Mouse (Mus musculus) T-helper 17 cell (primary cell): Measurements from ENCODE around the gene Nat9.

Experiments
- in situ Hi-C, 2 experiments: fragments of 300-600 bp; cut with MboI, MseI; formaldehyde crosslinking; loops; 1 replicate in 1 of 2; 2 replicates in 1 of 2; pipeline ENCODE4 v1.15.1; 2025; ENCODE audit warnings: high pct_unique_total_duplicates in 2 of 2

Nat9 gene

GRCm38 (mm10) chr11:115160016-115160797 is 27.5 kb downstream of the Nat9 start:
- in situ Hi-C loops, result loop anchor here (5.0 to 10.0 kb wide), 3 partner anchors 37 to 315 kb away; partner anchors contain the start of gene Armc7 (in 1 of the 2)

GRCm38 (mm10) chr11:115157933-115158719 is 29.5 kb downstream of the Nat9 start:
- in situ Hi-C loops, result no loop called here

DNA sequence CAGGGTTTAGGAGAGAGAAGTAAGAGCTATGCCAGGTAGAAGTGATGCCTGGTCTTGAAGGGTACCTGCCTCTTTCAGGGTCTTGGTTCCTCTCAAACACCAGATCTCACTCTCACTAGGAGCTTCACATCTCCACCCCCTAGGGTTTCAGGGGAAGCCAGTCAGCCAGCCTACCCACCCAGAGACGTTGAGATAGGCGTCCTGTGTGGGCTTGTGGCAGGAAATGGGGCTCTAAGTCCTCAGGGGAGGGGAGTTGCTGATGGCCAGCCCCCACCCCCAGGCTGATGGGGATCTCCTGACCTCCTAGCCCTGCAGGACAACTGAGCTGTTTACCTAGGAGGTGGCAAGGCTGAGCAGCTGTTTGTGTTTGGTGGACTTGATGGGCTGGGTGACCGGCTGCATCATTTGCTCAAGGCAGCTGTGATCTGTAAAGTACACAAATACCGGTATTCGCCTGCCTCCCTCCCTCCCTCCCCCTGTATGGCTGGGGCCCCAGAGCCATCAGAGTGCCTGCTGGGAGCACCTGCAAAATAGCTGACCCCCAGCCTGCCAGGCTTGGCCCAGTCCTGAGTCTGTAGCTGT is 32.5 kb downstream of the Nat9 start:
- in situ Hi-C loops, result no loop called here

DNA sequence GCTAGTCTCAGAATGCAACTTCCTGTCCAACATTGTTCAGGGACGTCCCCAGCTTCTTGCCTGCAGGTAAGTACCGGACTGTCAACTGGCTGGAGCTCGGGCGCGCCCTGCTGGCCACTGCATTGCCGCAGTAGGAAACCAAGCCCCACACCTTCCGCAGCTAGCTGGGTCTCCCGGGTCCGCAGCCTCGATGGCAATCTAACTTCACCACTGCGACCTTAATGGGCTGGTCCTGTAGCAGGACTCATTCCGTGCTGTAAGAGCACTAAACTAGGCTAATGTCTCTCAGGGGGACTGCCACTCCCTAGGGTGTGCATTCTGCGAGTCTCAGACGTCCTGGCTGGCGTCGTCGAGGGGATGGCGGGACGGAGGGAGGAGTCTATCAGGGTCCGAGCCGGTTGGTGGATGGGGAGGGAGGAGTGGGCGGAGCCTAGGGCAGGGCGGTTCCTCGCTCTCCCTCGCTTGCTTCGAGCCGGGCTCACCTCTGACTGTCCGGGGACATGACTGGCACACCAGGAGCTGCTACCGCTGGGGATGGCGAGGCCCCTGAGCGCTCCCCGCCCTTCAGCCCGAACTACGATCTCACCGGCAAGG is 33.9 kb downstream of the Nat9 start:
- in situ Hi-C loops, result loop anchor here (5.0 kb wide), 2 partner anchors 61 to 71 kb away; partner anchors contain the start of gene Rab37 (in 1 of the 2)

GRCm38 (mm10) chr11:115153088-115153487 is 34.6 kb downstream of the Nat9 start:
- in situ Hi-C loops, result loop anchor here (5.0 kb wide), 2 partner anchors 61 to 71 kb away; partner anchors contain the start of gene Rab37 (in 1 of the 2)

DNA sequence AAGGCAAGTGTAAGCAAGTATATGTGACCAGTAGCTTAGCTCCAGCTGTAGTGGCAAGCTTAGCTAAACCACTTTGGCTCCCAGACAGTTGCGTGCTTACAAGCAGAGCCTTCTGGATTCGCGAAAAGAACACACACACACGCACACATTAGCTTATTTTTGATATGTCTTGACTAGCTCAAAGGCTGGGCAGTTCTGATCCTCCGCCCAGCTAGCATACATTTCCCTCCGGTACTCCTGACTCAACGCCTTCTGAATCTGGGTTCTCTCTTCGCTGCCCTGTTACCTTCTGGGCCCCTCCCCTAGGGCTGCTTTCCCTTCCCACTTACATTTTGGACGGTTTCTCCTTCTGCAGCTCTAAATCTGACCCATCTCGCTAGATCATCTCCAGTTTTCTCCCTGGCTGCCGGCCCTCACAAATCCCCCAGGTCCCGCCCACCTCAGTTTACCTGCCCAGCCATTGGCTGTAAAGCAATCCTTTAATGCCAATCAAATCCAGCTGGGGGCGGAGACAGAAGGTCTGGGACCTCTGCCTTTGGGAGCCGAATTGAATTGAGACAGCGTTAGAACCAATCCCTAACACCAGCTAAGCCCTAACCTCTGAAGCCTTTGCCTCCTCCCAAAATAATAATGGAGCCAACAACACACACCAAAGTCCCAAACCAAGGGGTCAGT is 35.8 kb downstream of the Nat9 start:
- in situ Hi-C loops, result loop anchor here (5.0 kb wide), 2 partner anchors 60 to 70 kb away; partner anchors contain the start of gene Rab37 (in 1 of the 2)

DNA sequence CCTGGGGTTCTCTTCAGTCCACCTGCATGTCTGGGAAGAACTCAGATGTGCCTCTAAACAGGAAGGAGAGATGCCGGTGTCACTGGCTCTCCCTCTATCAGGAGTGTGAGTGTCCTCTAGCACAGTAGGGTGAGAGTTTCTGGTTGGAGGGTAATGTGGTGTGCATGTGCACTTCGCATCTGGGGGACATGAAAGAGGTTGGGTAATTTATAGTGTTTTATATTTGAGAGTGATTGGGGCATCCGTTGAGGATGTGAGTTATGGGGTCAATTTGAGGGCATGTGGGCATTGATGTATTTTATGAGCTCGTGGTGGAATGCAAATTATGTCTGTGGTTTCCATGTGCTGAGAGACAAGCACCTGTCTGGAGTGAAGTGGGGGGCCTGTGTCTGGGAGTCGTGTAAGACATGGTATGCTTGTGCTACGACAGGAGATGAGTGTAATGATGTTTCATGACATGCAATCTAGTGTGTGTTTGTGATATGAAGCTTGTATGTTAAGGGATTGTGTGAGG is 36.9 kb downstream of the Nat9 start:
- in situ Hi-C loops, result loop anchor here (5.0 kb wide), 2 partner anchors 58 to 68 kb away; partner anchors contain the start of gene Rab37 (in 1 of the 2)

DNA sequence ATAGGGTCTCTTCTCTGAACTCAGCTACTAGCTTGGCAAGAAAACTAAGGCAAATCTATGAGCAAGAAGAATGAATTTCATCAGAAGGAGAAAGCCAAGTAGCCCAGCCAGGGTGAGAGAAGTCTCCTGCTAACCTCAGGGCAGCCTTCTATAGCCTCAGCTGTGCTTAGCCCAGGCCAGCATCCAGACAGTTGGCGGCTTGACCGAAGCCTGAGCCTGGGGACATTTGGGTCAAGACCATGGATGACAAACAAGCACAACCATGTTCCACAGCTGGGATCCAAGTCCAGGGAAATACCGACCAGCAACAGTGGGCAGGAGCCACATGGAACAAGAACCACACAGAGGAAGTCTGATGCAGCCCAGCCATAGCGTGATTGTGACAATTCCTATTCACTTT is 39.8 kb downstream of the Nat9 start:
- in situ Hi-C loops, result no loop called here

GRCm38 (mm10) chr11:115141970-115142369 is 45.7 kb downstream of the Nat9 start:
- in situ Hi-C loops, result no loop called here

- in situ Hi-C loops, result no loop called here
These were observed 48.9 kb downstream of the Nat9 start for GRCm38 (mm10) chr11:115138597-115139262.

DNA sequence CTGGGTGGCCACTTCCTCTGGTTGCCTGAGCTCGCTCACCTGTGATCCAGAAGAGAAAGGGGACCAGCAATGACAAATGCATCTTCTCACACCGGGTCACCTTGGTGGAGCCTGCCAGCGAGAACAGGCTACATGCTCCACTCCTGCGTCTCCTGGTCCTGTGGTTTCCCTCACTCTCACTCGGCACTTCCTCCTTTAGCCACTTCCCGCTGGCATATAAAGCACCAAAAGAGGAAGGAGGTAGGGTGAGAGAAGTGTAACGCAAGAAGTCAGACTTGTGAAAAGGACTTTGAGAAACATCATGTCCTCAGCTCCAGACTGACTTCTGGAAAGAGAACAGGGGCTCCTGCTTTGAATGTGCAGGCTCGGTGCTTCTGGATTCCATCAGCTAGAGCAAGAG is 53.9 kb downstream of the Nat9 start, which contains the start of gene Cd300lf:
Cd300lf (minus strand) TSS at position 193 of the 400 bp plus-strand sequence.
- in situ Hi-C loops, result no loop called here
